In the genomic region with DNA sequence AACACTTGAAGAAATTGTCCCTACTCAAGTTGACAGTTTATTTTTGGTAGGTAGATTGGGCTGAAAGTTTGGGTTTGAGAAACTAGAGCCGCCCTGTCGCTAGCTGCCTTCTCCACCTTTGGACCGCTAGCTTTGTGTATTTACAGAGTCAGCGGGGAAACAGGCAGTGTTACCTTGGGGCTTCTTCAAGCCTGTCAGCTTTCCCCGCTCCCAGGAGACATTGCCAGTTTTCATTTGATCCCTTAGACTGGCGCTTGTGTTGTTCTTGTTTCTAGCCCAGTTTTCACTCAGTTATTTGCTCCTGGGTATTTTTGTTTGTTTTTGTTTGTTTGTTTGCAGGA, we compare ENCODE assay signal across 8 mouse cellular contexts. TPM values are rescaled to one million over a fixed set of nuclear protein-coding genes. Genes with fewer than 3 reads are reported as not detected.
DNase-seq lines count a peak whose midpoint lies in the region; ATAC-seq and TF ChIP-seq lines count a peak whose summit lies in the region.

No protein-coding gene starts in this region.

- H3K27me3 ChIP-seq in heart, embryonic 14.5 days (ENCODE audit: control insufficient read depth, insufficient read depth, low read length) = no peaks in the 10 kb centered on the region
- H3K27me3 ChIP-seq in forebrain, embryonic 15.5 days = peaks cover 3% of the 10 kb centered on the region; the same call in 1 of the 2 replicates
- no peaks in the 10 kb centered on the region for H3K27me3 ChIP-seq in midbrain, postnatal 0 days (ENCODE audit: insufficient read depth, low read length)

- H3K4me2 ChIP-seq in heart, embryonic 14.5 days (ENCODE audit: low read length) = peak overlapping the region; percentile 73
- 0 out of 2 replicates have a peak overlapping the region, but pooled peaks have one; percentile 82 for H3K4me2 ChIP-seq in forebrain, embryonic 15.5 days (replicated peaks)
- H3K4me2 ChIP-seq in midbrain, postnatal 0 days (ENCODE audit: low read depth, low read length, poor library complexity, severe bottlenecking) = peak overlapping the region; percentile 93

- peaks cover 2 to 6% of the 10 kb centered on the region in 2 experiments; a peak in 2 of 4 replicates for H3K4me1 ChIP-seq in heart, embryonic 14.5 days (ENCODE audit: control insufficient read depth in 2 of 2, insufficient read depth in 2 of 2, low read length in 2 of 2)
- H3K4me1 ChIP-seq in forebrain, embryonic 15.5 days = peaks cover 10% of the 10 kb centered on the region
- 0 out of 2 replicates have a peak, but pooled peaks cover 3% of the 10 kb centered on the region for H3K4me1 ChIP-seq in midbrain, postnatal 0 days (ENCODE audit: insufficient read depth, low read length)

- 76% methylated on average over 6 of the region's 6 CpGs for WGBS in heart, embryonic 14.5 days
- 83% methylated on average over 6 of the region's 6 CpGs for WGBS in forebrain, embryonic 15.5 days
- 84% methylated on average over 6 of the region's 6 CpGs for WGBS in midbrain, postnatal 0 days

- no peak for DNase-seq in heart, postnatal 14 days
- DNase-seq in kidney, postnatal 14 days = peak; percentile 27
- DNase-seq in midbrain, postnatal 0 days (ENCODE audit: low spot score) = no peak
- no peak for DNase-seq in thymus, postnatal 14 days
- no peak for DNase-seq in frontal cortex, postnatal 10 days (ENCODE audit: low spot score in 2 of 2)
- DNase-seq in urinary bladder, adult 2 months (ENCODE audit: low spot score) = no peak

- no peak overlapping the region for H3K27ac ChIP-seq in heart, embryonic 14.5 days (replicated peaks in 1 of 2; ENCODE audit: control insufficient read depth in 1 of 2, insufficient read depth in 1 of 2, low read depth in 2 of 2, low read length in 2 of 2)
- no peak overlapping the region for H3K27ac ChIP-seq in forebrain, embryonic 15.5 days (replicated peaks)
- no peak overlapping the region for H3K27ac ChIP-seq in midbrain, postnatal 0 days (ENCODE audit: low read depth, low read length)

- H3K9ac ChIP-seq in heart, embryonic 14.5 days (ENCODE audit: low read length) = peak overlapping the region; percentile 76; the same call in 1 of the 2 replicates
- no peak overlapping the region for H3K9ac ChIP-seq in forebrain, embryonic 15.5 days (replicated peaks)
- H3K9ac ChIP-seq in midbrain, postnatal 0 days (replicated peaks; ENCODE audit: low read length, poor library complexity, severe bottlenecking) = no peak overlapping the region

- H3K9me3 ChIP-seq in heart, embryonic 14.5 days (ENCODE audit: control insufficient read depth, low read length) = no peaks in the 10 kb centered on the region
- H3K9me3 ChIP-seq in forebrain, embryonic 15.5 days = no peaks in the 10 kb centered on the region
- no peaks in the 10 kb centered on the region for H3K9me3 ChIP-seq in midbrain, postnatal 0 days (ENCODE audit: low read length)

- H3K36me3 ChIP-seq in heart, embryonic 14.5 days (ENCODE audit: control insufficient read depth, insufficient read depth, low read length) = peaks cover 34% of the 10 kb centered on the region
- H3K36me3 ChIP-seq in forebrain, embryonic 15.5 days = peaks cover 8% of the 10 kb centered on the region; the same call in 1 of the 2 replicates
- H3K36me3 ChIP-seq in midbrain, postnatal 0 days (ENCODE audit: insufficient read depth, low read length) = peaks cover 16% of the 10 kb centered on the region

- no peak for ATAC-seq in heart, embryonic 14.5 days (ENCODE audit: insufficient number of reproducible peaks, insufficient read depth, low FRiP score, low read depth)
- ATAC-seq in forebrain, embryonic 15.5 days (replicated peaks) = no peak
- no peak for ATAC-seq in midbrain, postnatal 0 days (ENCODE audit: low FRiP score)

- no peak for TF ChIP-seq CTCF in midbrain, postnatal 0 days (IDR thresholded peaks at IDR 0.05)

- H3K4me3 ChIP-seq in heart, embryonic 14.5 days (ENCODE audit: control insufficient read depth in 1 of 2, insufficient read depth in 1 of 2, low read depth in 1 of 2, low read length in 2 of 2) = no peak overlapping the region
- H3K4me3 ChIP-seq in forebrain, embryonic 15.5 days = no peak overlapping the region
- no peak overlapping the region for H3K4me3 ChIP-seq in midbrain, postnatal 0 days (ENCODE audit: low read depth, low read length)

- intact Hi-C loops in heart, postnatal 14 days (cut with DNase I) = loop anchor here (5.0 kb wide), 1 partner anchor 212 kb away; the partner anchor contains the start of gene Mlf1

RNA-seq across cellular contexts. Expression of gene Mfsd1, which starts 1.3 kb away (rescaled TPM):
- 42.7 and 46.2 TPM in 2 replicates for polyA plus RNA-seq in heart, embryonic 14.5 days (2014; fragmentation: Nextera tagmentation; extraction: Ambion mirVana)
- total RNA-seq in heart, postnatal 14 days (2021) = 10 to 100 TPM; 32.3 to 32.6 TPM
- polyA plus RNA-seq in forebrain, embryonic 15.5 days (2015; fragmentation: Nextera tagmentation; extraction: Ambion mirVana) = 36.3 and 36.9 TPM in 2 replicates
- 24.7 and 26.0 TPM in 2 replicates for total RNA-seq in midbrain, postnatal 0 days (2014; rRNA removed)
- polyA plus RNA-seq in midbrain, postnatal 0 days (2015; fragmentation: Nextera tagmentation; extraction: Ambion mirVana) = 25.8 and 27.7 TPM in 2 replicates
- 41.6 and 42.2 TPM in 2 replicates for polyA plus RNA-seq in urinary bladder, adult 2 months (2012; rRNA removed)
